Mouse (Mus musculus) CH12.LX (cell line): ENCODE measurements around the gene Il11ra1.

Source experiments
- BHLHE40 ChIP-seq: IDR thresholded peaks from 2 replicates; pipeline ENCODE4 v1.6.1; 2011; ENCODE audit warnings: mild to moderate bottlenecking, low read depth, low read length, improper control_type of control experiment
- CHD2 ChIP-seq: IDR thresholded peaks from 2 replicates; pipeline ENCODE4 v1.6.1; 2011; ENCODE audit warnings: low read length, improper control_type of control experiment
- CTCF ChIP-seq, 2 experiments: IDR thresholded peaks in 1 of 2; conservative IDR thresholded peaks in 1 of 2; 2 replicates each; pipeline ENCODE4 v1.5.1; 2011 to 2012; ENCODE audit warnings: low read depth in 2 of 2, low read length in 2 of 2, improper control_type of control experiment in 1 of 2, inconsistent platforms in 1 of 2, mild to moderate bottlenecking in 1 of 2, moderate library complexity in 1 of 2
- EP300 ChIP-seq: IDR thresholded peaks from 2 replicates; pipeline ENCODE4 v1.6.1; 2011; ENCODE audit warnings: low read length, improper control_type of control experiment
- HCFC1 ChIP-seq: IDR thresholded peaks from 2 replicates; pipeline ENCODE4 v1.6.1; 2012; ENCODE audit warnings: low read depth, mild to moderate bottlenecking, inconsistent platforms, low read length, improper control_type of control experiment
- MAX ChIP-seq: IDR thresholded peaks from 2 replicates; pipeline ENCODE4 v1.6.1; 2011; ENCODE audit warnings: low read length, improper control_type of control experiment
- MEF2A ChIP-seq: IDR thresholded peaks from 2 replicates; pipeline ENCODE4 v1.6.1; 2014; ENCODE audit warnings: low read depth, mild to moderate bottlenecking, inconsistent platforms, low read length, improper control_type of control experiment, borderline replicate concordance
- NELFE ChIP-seq: IDR thresholded peaks from 2 replicates; pipeline ENCODE4 v1.6.1; 2011; ENCODE audit warnings: low read depth, low read length, improper control_type of control experiment
- POLR2A ChIP-seq: IDR thresholded peaks from 2 replicates; pipeline ENCODE4 v1.6.1; 2011; ENCODE audit warnings: low read depth, mild to moderate bottlenecking, improper control_type of control experiment, low read length
- TCF12 ChIP-seq: IDR thresholded peaks from 2 replicates; pipeline ENCODE4 v1.6.1; 2014; ENCODE audit warnings: low read depth, mild to moderate bottlenecking, inconsistent platforms, low read length, improper control_type of control experiment
- ZMIZ1 ChIP-seq: IDR thresholded peaks from 2 replicates; pipeline ENCODE4 v1.6.1; 2012; ENCODE audit warnings: low read depth, mild to moderate bottlenecking, inconsistent platforms, low read length, improper control_type of control experiment

DNA sequence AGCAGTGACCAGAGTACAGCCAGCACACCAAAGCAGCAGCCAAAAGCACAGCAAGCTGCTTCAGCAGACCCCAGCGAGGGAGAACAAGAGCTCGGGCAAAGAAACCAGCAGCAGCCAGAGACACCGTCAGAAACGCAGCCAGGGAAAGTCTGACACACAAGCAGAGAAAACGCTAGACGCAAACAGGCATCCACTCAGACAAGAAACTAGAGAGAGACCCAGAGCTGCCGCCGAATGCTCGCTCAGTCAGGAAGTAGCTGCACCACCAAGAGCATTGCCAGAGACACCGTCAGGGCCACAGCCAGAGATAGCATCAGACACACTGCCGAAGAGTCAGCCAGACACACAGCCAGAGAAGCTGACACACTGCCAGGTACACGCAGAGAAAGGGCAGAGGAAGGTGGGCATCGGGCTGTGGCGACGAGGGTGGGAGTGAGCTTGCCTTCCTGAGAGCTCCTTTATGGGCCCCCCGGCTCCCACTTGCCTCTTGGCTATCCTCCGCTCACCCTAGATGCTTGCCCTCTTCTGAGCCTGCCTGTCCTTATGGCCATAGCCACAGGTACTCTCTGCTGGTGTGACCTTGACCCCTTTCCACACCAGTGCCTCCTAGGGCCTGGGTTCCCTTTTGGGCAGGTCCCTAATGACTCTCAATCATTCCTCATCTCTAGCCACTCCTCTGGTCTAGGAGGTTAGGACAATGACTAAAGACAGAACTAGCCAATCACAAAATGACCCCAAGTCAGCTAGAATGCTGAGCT is 23.4 kb upstream of the Il11ra1 start:
- TF ChIP-seq TCF12 (no peak), POLR2A (no peak), CHD2 (no peak), EP300 (no peak), ZMIZ1 (no peak), MAX (no peak), CTCF (conservative IDR thresholded peaks at IDR 0.05 in 1 of 2, IDR thresholded peaks at IDR 0.05 in 1 of 2; ENCODE audit: low read depth in 2 of 2, low read length in 2 of 2) (no peak), MEF2A (no peak), NELFE (no peak), HCFC1 (no peak), BHLHE40 (no peak)
